Mouse (Mus musculus) midbrain, postnatal 0 days (tissue): ENCODE data around the gene Mmp8. TPM values are rescaled to one million over a fixed set of nuclear protein-coding genes. Genes with fewer than 3 reads are reported as not detected.

Source experiments
- ATAC-seq: fragments of 200-750 bp; cut with Nextera tagmentation; 2 replicates; pipeline ENCODE4 v1.8.0; 2017; ENCODE audit warnings: moderate number of reproducible peaks, mild to moderate bottlenecking, moderate TSS enrichment, moderate library complexity; ENCODE audit not compliant: low FRiP score
- DNase-seq: peaks from one replicate; pipeline ENCODE4 v3.0.0-alpha.2; 2015; ENCODE audit warnings: low spot score
- H3K27ac ChIP-seq: fragments of 300-500 bp; sonication (generic); 2 replicates; pipeline ENCODE4 v1.5.1; 2014; ENCODE audit warnings: low read depth, mild to moderate bottlenecking, low read length, mixed read lengths
- H3K27me3 ChIP-seq: fragments of 300-500 bp; sonication (generic); 2 replicates; pipeline ENCODE4 v1.6.1; 2014; ENCODE audit warnings: low read length, control low read depth, mixed read lengths; ENCODE audit not compliant: insufficient read depth
- H3K36me3 ChIP-seq: fragments of 300-500 bp; sonication (generic); 2 replicates; pipeline ENCODE4 v1.6.1; 2014; ENCODE audit warnings: low read length, control low read depth, mixed read lengths; ENCODE audit not compliant: insufficient read depth
- H3K4me1 ChIP-seq: fragments of 300-500 bp; sonication (generic); 2 replicates; pipeline ENCODE4 v1.6.1; 2014; ENCODE audit warnings: mild to moderate bottlenecking, control low read depth, antibody characterized with exemption, low read length, mixed read lengths; ENCODE audit not compliant: insufficient read depth
- H3K4me2 ChIP-seq: fragments of 300-500 bp; sonication (generic); 2 replicates; pipeline ENCODE4 v1.6.1; 2014; ENCODE audit warnings: low read depth, mild to moderate bottlenecking, low read length, mixed read lengths; ENCODE audit not compliant: poor library complexity, severe bottlenecking
- H3K4me3 ChIP-seq: fragments of 300-500 bp; sonication (generic); 2 replicates; pipeline ENCODE4 v1.5.1; 2014; ENCODE audit warnings: low read depth, mild to moderate bottlenecking, low read length, moderate library complexity
- H3K9ac ChIP-seq: fragments of 300-500 bp; sonication (generic); replicated peaks from 2 replicates; pipeline ENCODE4 v1.6.1; 2014; ENCODE audit warnings: mild to moderate bottlenecking, low read length, moderate library complexity, mixed read lengths; ENCODE audit not compliant: poor library complexity, severe bottlenecking
- H3K9me3 ChIP-seq: fragments of 300-500 bp; sonication (generic); 2 replicates; pipeline ENCODE4 v1.6.1; 2016; ENCODE audit warnings: low read length, control low read depth
- CTCF ChIP-seq: IDR thresholded peaks from 2 replicates; pipeline ENCODE4 v1.5.1; 2016; ENCODE audit warnings: antibody characterized with exemption, mild to moderate bottlenecking
- WGBS: fragments of 180-500 bp; shearing (Covaris S2); extraction: QIAGEN DNeasy Blood & Tissue Kit; methylation state at CpG from one replicate; pipeline ENCODE4 v1.1.7; 2014; 5-methylcytosine and 5-hydroxymethylcytosine counted together
- polyA plus RNA-seq: library from polyadenylated mRNA; unstranded; fragments of >200 nt; fragmentation: Nextera tagmentation; extraction: Ambion mirVana; gene quantifications from 2 replicates; pipeline ENCODE4 v1.2.1, GENCODE M21; 2015
- total RNA-seq: library from RNA; depleted of rRNA; stranded (reverse); fragments of >200 nt; gene quantifications from 2 replicates; pipeline ENCODE4 v1.2.3, GENCODE M21; 2014

The Mmp8 gene
- total and polyA plus RNA-seq, 2 experiments from 2014 or later, result not detected

- Histone ChIP-seq H3K27ac (no peak overlapping the region), H3K9me3 (no peaks in the 10 kb centered on the region), H3K9ac (no peak overlapping the region), H3K27me3 (no peaks in the 10 kb centered on the region), H3K4me3 (no peak overlapping the region), H3K4me2 (no peak overlapping the region), H3K4me1 (no peaks in the 10 kb centered on the region), H3K36me3 (no peaks in the 10 kb centered on the region)
- DNase-seq (no peak), ATAC-seq (no peak)
- no peak for TF ChIP-seq CTCF
- WGBS, result 80% methylated on average over 2 of the region's 2 CpGs
Observed at GRCm38 (mm10) chr9:7572663-7573308, 14.5 kb downstream of the Mmp8 start.

- Histone ChIP-seq H3K9me3 (no peaks in the 10 kb centered on the region), H3K4me1 (no peaks in the 10 kb centered on the region), H3K4me3 (no peak overlapping the region), H3K27ac (no peak overlapping the region), H3K27me3 (no peaks in the 10 kb centered on the region), H3K4me2 (no peak overlapping the region), H3K36me3 (no peaks in the 10 kb centered on the region), H3K9ac (no peak overlapping the region)
- TF ChIP-seq CTCF, result no peak
- WGBS, result 82% methylated on average over 3 of the region's 3 CpGs
- ATAC-seq (no peak), DNase-seq (no peak)
Observed at GRCm38 (mm10) chr9:7575526-7575925, 17.3 kb downstream of the Mmp8 start.

- no peak overlapping the region for H3K27ac ChIP-seq
- H3K36me3 ChIP-seq, result no peaks in the 10 kb centered on the region
- no peaks in the 10 kb centered on the region for H3K27me3 ChIP-seq
- 91% methylated on average over 2 of the region's 2 CpGs for WGBS
- TF ChIP-seq CTCF, result no peak
- ATAC-seq (no peak), DNase-seq (no peak)
- H3K4me2 ChIP-seq, result no peak overlapping the region
- no peaks in the 10 kb centered on the region for H3K4me1 ChIP-seq
- no peaks in the 10 kb centered on the region for H3K9me3 ChIP-seq
- no peak overlapping the region for H3K4me3 ChIP-seq
- H3K9ac ChIP-seq, result no peak overlapping the region
Observed at GRCm38 (mm10) chr9:7577371-7577770, 19.1 kb downstream of the Mmp8 start.

GRCm38 (mm10) chr9:7590063-7590462, 31.8 kb downstream of the Mmp8 start:
- H3K36me3 ChIP-seq, result no peaks in the 10 kb centered on the region
- no peak for TF ChIP-seq CTCF
- H3K4me2 ChIP-seq, result no peak overlapping the region
- WGBS, result 79% methylated on average over 8 of the region's 8 CpGs
- no peak overlapping the region for H3K27ac ChIP-seq
- no peaks in the 10 kb centered on the region for H3K9me3 ChIP-seq
- DNase-seq (no peak), ATAC-seq (no peak)
- no peak overlapping the region for H3K9ac ChIP-seq
- H3K4me3 ChIP-seq, result no peak overlapping the region
- no peaks in the 10 kb centered on the region for H3K27me3 ChIP-seq
- no peaks in the 10 kb centered on the region for H3K4me1 ChIP-seq

- ATAC-seq (no peak), DNase-seq (no peak)
- no peak overlapping the region for H3K4me2 ChIP-seq
- WGBS, result 89% methylated on average over 3 of the region's 3 CpGs
- no peaks in the 10 kb centered on the region for H3K27me3 ChIP-seq
- H3K9me3 ChIP-seq, result no peaks in the 10 kb centered on the region
- H3K27ac ChIP-seq, result no peak overlapping the region
- H3K4me1 ChIP-seq, result no peaks in the 10 kb centered on the region
- no peak overlapping the region for H3K4me3 ChIP-seq
- H3K36me3 ChIP-seq, result no peaks in the 10 kb centered on the region
- no peak overlapping the region for H3K9ac ChIP-seq
- no peak for TF ChIP-seq CTCF
Observed at GRCm38 (mm10) chr9:7593272-7593812, 35.1 kb downstream of the Mmp8 start.

- Histone ChIP-seq H3K9ac (peak overlapping the region; percentile 29; the same call in 1 of the 2 replicates), H3K36me3 (no peaks in the 10 kb centered on the region), H3K4me2 (peak overlapping the region; percentile 45), H3K4me3 (peak overlapping the region; percentile 33), H3K27me3 (no peaks in the 10 kb centered on the region), H3K9me3 (no peaks in the 10 kb centered on the region), H3K4me1 (no peaks in the 10 kb centered on the region), H3K27ac (no peak overlapping the region)
- WGBS, result 9% methylated on average over 6 of the region's 6 CpGs
- DNase-seq, result peak; percentile 94
- TF ChIP-seq CTCF, result peak; percentile 94
- ATAC-seq, result peak; percentile 98
Observed at GRCm38 (mm10) chr9:7594816-7595540, 36.7 kb downstream of the Mmp8 start.
